Mouse (Mus musculus) cerebellum, adult 11-12 months (tissue): ENCODE data around the gene Usp17le.
"Not testable (repeated sequence)": the region's sequence is repeated elsewhere in the genome, so short reads cannot be mapped to it uniquely, and the experiment has no call there.

Experiments used
- DNase-seq: peaks from one replicate; pipeline ENCODE4 v3.0.0; 2022

The Usp17le gene

DNA sequence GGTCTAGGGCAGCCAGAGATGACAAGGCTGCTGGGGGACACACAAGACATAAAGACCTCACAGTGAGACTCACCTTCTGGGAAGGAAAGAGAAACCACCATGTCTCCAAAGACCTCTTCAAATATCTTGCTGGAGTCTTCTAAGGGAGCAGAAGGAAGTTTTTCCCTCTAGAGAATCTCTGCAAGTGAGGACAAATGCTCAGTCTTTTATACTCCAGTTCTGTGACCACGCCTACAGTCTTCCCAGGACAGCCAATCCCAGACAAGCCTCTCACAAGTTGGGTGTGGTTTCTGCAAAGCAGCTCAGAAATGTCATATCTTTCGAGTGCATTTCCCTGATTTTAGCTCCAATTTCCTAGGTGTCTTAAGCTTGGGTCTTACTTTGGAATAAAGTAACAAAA, at the start of gene Usp17le:
Usp17le (minus strand) TSS at position 101 of the 400 bp plus-strand sequence.
- not testable (repeated sequence) for DNase-seq

DNA sequence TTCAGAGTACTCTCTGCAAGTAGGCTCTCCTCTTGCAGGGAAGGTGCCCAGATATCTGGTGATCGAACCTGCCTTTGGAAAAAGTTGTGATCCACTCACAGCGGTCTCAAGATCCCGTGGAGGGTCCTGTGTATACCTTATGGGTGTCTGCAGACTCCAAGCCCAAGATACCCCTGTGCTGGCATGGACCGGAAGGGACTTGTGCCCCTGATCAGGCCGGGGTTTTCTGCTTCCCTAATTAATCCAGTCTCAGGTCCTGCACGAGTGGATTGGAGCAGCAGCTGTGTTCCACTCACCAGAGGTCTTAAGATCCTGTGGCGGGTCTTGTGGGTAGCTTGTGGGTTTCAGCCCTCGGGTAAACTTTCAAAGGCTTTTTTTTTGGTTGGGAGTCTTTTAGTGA, 33.1 kb upstream of the Usp17le start:
- not testable (repeated sequence) for DNase-seq

DNA sequence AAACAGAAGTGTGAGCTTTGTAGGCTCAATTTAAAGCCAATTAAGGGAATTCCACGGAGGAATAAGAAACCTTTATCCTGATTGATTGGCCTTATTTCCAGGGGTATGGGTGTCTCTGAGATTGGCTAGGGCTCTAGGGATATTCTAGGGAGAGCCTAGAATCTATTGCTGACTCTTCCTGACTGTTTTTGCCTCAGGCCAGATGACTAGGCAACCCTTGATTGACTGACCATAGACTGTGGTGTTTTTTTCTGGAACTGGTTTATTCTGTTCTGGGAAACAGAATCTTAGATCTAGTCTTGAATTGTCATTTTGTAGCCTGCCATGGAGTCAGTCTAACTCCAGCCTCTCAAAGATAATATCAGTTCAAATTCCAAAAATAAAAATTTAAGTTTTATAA, 13.5 kb upstream of the Usp17le start:
- DNase-seq = no peak
